13 mouse cellular contexts compared by ENCODE assay signal in the genomic region with DNA sequence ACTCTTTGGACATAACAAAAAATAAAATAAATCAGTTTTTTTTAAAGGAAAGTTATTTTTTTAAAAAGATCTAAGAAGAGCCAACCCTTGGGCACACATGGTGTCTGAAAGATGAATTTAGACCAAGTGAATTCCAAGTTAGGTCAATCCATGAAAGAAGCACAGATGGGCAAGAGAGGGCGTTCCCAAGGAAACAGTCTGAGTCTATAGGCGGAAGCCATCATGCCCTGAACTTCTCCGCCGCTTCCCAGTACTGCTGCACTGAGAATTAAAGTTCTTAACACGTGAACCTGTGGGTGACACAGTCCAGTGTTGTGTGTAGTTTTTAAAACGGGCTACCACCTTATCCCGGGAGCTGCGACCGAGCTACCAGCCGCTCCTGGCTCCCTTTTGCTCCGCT. TPM values are rescaled to one million over a fixed set of nuclear protein-coding genes. Genes with fewer than 3 reads are reported as not detected.
"Had no signal": no experiment of that assay in that cellular context is flagged by ENCODE, and none has a peak within 500 bp of the region (broad histone marks: within the 10 kb centered on the region; RNA-seq: fewer than 3 reads in every experiment).

No protein-coding gene starts in this region.

- H3K27ac ChIP-seq: midbrain, embryonic 10.5 days; midbrain, embryonic 12.5 days; neural tube, embryonic 13.5 days; neural tube, embryonic 15.5 days had no signal

- H3K27me3 ChIP-seq: midbrain, embryonic 12.5 days; neural tube, embryonic 13.5 days; neural tube, embryonic 15.5 days had no signal

- DNase-seq: midbrain, embryonic 14.5 days; spleen, adult 18-20 months; thymus, adult 18-20 months had no signal

- H3K36me3 ChIP-seq: midbrain, embryonic 10.5 days; midbrain, embryonic 12.5 days; neural tube, embryonic 13.5 days; neural tube, embryonic 15.5 days had no signal

- H3K9ac ChIP-seq: lung, embryonic 14.5 days; midbrain, embryonic 12.5 days; neural tube, embryonic 13.5 days; neural tube, embryonic 15.5 days had no signal

- H3K4me1 ChIP-seq: midbrain, embryonic 12.5 days; neural tube, embryonic 13.5 days; neural tube, embryonic 15.5 days had no signal

- H3K4me3 ChIP-seq: midbrain, embryonic 10.5 days; midbrain, embryonic 12.5 days; myocyte; neural tube, embryonic 13.5 days; neural tube, embryonic 15.5 days had no signal

- H3K9me3 ChIP-seq: midbrain, embryonic 10.5 days; midbrain, embryonic 12.5 days; neural tube, embryonic 13.5 days; neural tube, embryonic 15.5 days had no signal

RNA-seq across cellular contexts. Expression of a gene that starts 24.9 kb away (rescaled TPM):
- polyA plus RNA-seq: liver, embryonic 16.5 days; lung, embryonic 14.5 days; midbrain, embryonic 10.5 days; neural tube, embryonic 11.5 days; small intestine, adult 2 months; stomach, embryonic 14.5 days had no signal
